Mouse (Mus musculus) forebrain, embryonic 14.5 days (tissue): ENCODE measurements around the gene Parvg. TPM values are rescaled to one million over a fixed set of nuclear protein-coding genes. Genes with fewer than 3 reads are reported as not detected.

Experiments
- ATAC-seq: fragments of 200-750 bp; cut with Nextera tagmentation; 2 replicates; pipeline ENCODE4 v1.8.0; 2017; ENCODE audit warnings: mild to moderate bottlenecking, moderate library complexity
- DNase-seq: peaks from one replicate; pipeline ENCODE4 v3.0.0-alpha.2; 2015; ENCODE audit warnings: low spot score
- H3K27ac ChIP-seq: fragments of 300-500 bp; sonication (generic); 2 replicates; pipeline ENCODE4 v1.5.1; 2014; ENCODE audit warnings: low read depth, mild to moderate bottlenecking, control low read depth, low read length, moderate library complexity
- H3K27me3 ChIP-seq: fragments of 300-500 bp; sonication (generic); replicated peaks from 2 replicates; pipeline ENCODE4 v1.6.1; 2014; ENCODE audit warnings: low read length, control low read depth, mixed read lengths; ENCODE audit not compliant: control insufficient read depth, insufficient read depth
- H3K36me3 ChIP-seq: fragments of 300-500 bp; sonication (generic); 2 replicates; pipeline ENCODE4 v1.6.1; 2014; ENCODE audit warnings: low read length, control low read depth; ENCODE audit not compliant: control insufficient read depth, insufficient read depth
- H3K4me1 ChIP-seq: fragments of 300-500 bp; sonication (generic); 2 replicates; pipeline ENCODE4 v1.6.1; 2014; ENCODE audit warnings: antibody characterized with exemption, low read length, control low read depth; ENCODE audit not compliant: control insufficient read depth, insufficient read depth
- H3K4me2 ChIP-seq: fragments of 300-500 bp; sonication (generic); 2 replicates; pipeline ENCODE4 v1.6.1; 2014; ENCODE audit warnings: mild to moderate bottlenecking, control low read depth, low read length
- H3K4me3 ChIP-seq: fragments of 300-500 bp; sonication (generic); 2 replicates; pipeline ENCODE4 v1.5.1; 2014; ENCODE audit warnings: low read depth, low read length, control low read depth
- H3K9ac ChIP-seq: fragments of 300-500 bp; sonication (generic); 2 replicates; pipeline ENCODE4 v1.6.1; 2014; ENCODE audit warnings: mild to moderate bottlenecking, low read length, control low read depth, moderate library complexity
- H3K9me3 ChIP-seq: fragments of 300-500 bp; sonication (generic); replicated peaks from 2 replicates; pipeline ENCODE4 v1.6.1; 2016; ENCODE audit warnings: low read length, control low read depth, mixed read lengths; ENCODE audit not compliant: control insufficient read depth
- WGBS: fragments of 180-500 bp; shearing (Covaris S2); extraction: QIAGEN DNeasy Blood & Tissue Kit; methylation state at CpG from one replicate; pipeline ENCODE4 v1.1.7; 2014; 5-methylcytosine and 5-hydroxymethylcytosine counted together
- polyA plus RNA-seq: library from polyadenylated mRNA; unstranded; fragments of >200 nt; fragmentation: Nextera tagmentation; extraction: Ambion mirVana; gene quantifications from 2 replicates; pipeline ENCODE4 v1.2.1, GENCODE M21; 2014

Gene Parvg
- polyA plus RNA-seq, 1 experiment from 2014 or later = 0.90 TPM

DNA sequence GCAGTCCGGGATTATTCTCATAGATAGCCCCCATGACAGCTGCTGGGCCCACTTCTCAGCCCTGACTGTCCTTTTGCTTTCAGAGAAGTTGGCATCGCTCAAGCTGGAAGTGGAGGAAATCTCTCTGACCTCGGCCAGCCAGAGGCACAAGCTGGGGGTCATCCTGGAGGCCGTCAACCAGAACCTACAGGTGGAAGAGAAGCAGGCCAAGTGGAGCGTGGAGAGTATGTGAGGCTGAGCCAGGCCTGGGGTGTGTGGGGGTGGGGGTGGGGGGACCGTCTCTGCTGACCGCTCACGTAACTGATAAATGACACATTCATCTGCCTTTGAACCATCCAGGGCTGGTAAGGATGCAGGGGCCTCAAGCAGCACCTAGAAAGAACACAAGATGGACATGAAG, 6.1 kb downstream of the Parvg start:
- H3K4me1 ChIP-seq = no peaks in the 10 kb centered on the region
- H3K9me3 ChIP-seq = no peaks in the 10 kb centered on the region
- 91% methylated on average over 8 of the region's 8 CpGs for WGBS
- ATAC-seq = no peak
- H3K4me3 ChIP-seq = no peak overlapping the region
- no peak overlapping the region for H3K9ac ChIP-seq
- H3K27me3 ChIP-seq = no peaks in the 10 kb centered on the region
- DNase-seq = no peak
- no peak overlapping the region for H3K27ac ChIP-seq
- no peaks in the 10 kb centered on the region for H3K36me3 ChIP-seq
- H3K4me2 ChIP-seq = no peak overlapping the region

DNA sequence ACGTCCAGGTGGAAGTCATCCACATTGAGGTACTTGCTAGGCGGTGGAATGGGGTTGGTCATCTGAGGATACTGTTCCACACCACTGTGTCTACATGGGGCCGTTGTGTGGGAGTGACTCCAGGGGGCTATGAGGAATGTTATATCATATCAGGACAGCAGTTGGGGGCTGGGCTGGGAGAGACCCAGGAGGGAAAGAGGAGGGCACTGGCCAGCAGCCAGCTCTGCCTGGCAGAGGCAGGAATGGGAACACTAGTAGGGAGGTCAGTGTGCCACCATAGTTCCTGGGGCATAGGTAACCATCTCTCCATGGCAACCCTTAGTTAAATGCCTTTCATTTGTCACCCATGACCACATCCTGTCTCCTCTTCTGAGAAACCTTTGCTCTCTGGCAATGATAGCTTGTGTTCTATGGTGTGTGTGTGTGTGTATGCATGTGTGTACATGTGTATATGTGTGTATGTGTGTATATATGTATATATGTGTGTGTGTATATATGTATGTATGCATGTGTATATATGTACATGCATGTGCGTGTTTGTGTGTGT, 7.3 kb downstream of the Parvg start:
- no peaks in the 10 kb centered on the region for H3K4me1 ChIP-seq
- no peak overlapping the region for H3K4me2 ChIP-seq
- WGBS = 86% methylated on average over 4 of the region's 4 CpGs
- H3K9ac ChIP-seq = no peak overlapping the region
- H3K4me3 ChIP-seq = no peak overlapping the region
- H3K36me3 ChIP-seq = no peaks in the 10 kb centered on the region
- H3K27me3 ChIP-seq = no peaks in the 10 kb centered on the region
- H3K27ac ChIP-seq = no peak overlapping the region
- DNase-seq = no peak
- no peaks in the 10 kb centered on the region for H3K9me3 ChIP-seq
- no peak for ATAC-seq

DNA sequence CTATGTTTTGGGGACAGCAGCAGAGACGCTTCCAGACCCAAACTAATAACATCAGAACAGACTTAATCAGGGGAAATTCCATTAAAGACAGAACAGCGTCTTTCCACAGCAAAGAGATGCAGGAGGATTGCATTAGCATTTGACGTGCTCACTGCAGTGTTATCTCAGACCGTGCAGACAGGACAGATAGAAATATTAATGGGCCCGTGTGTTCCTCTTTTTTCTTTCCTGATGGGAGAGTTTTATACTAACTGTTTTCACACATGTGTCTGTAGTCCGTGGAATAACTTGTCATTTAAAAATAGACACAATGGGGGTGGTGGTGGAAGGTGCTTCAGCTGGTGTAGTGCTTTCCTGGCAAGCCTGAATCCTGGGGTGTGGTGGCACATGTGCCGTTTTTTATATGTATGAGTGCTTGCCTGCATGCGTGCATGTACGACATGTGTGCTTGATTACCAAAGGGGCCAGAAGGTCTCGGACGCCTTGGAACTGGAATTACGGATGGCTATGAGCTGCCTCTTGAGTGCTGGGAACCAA, 12.5 kb downstream of the Parvg start:
- no peak overlapping the region for H3K27ac ChIP-seq

DNA sequence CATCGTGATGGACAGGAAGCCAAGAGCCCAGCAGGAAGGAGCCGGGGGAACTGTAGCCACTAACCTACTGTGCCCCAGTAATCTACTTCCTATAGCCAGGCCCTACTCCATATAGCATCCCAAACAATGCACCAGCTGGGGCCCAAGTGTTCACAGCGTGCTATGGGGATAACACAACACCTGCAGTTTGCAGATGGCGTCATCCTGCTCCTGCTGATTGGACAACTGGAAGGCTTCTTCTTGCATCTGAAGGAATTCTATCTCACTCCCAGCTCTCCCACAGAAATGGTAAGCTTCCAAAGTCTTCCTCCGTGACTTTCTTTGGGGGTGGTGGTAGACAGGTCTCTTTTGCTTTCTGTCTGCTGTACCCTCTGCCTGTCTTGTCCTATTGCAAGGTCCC, 13.8 kb downstream of the Parvg start:
- no peak overlapping the region for H3K9ac ChIP-seq

More for the DNA sequence above, 12.5 kb downstream of the Parvg start:
- no peaks in the 10 kb centered on the region for H3K36me3 ChIP-seq
- H3K27me3 ChIP-seq = no peaks in the 10 kb centered on the region
- DNase-seq = no peak
- no peak overlapping the region for H3K9ac ChIP-seq
- no peak overlapping the region for H3K4me3 ChIP-seq
- no peaks in the 10 kb centered on the region for H3K4me1 ChIP-seq
- ATAC-seq = no peak
- 84% methylated on average over 12 of the region's 12 CpGs for WGBS
- H3K9me3 ChIP-seq = no peaks in the 10 kb centered on the region
- H3K4me2 ChIP-seq = no peak overlapping the region

DNA sequence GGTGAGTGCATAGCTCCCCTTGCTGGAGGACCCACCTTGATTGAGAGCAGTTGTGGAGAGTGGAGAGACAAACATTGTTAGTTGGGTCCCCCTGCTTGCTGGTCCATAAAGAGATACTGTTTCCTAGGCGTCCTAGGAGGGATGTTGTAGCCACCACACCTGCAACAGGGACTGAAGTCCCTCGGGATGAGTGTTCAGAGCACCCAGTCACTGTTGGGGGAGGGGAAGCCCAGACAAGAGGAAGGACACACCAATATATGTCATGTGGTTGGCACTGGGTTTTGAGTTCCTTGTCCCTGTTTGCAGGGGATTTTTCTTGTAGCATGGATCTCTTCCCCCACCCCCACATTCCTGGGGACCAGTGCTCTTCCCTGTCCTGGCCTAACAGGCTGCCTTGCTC, 17.1 kb downstream of the Parvg start:
- no peak overlapping the region for H3K4me3 ChIP-seq
- H3K4me1 ChIP-seq = peaks cover 2% of the 10 kb centered on the region; the same call in 1 of the 2 replicates
- no peaks in the 10 kb centered on the region for H3K9me3 ChIP-seq
- no peaks in the 10 kb centered on the region for H3K36me3 ChIP-seq
- H3K27ac ChIP-seq = no peak overlapping the region
- H3K9ac ChIP-seq = no peak overlapping the region
- no peak overlapping the region for H3K4me2 ChIP-seq
- WGBS = 61% methylated on average over 2 of the region's 2 CpGs
- DNase-seq (no peak), ATAC-seq (no peak)
- H3K27me3 ChIP-seq = no peaks in the 10 kb centered on the region

More for the DNA sequence above, 13.8 kb downstream of the Parvg start:
- H3K27ac ChIP-seq = no peak overlapping the region
- DNase-seq (no peak), ATAC-seq (no peak)
- H3K27me3 ChIP-seq = no peaks in the 10 kb centered on the region
- no peaks in the 10 kb centered on the region for H3K9me3 ChIP-seq
- H3K4me1 ChIP-seq = no peaks in the 10 kb centered on the region
- H3K4me3 ChIP-seq = no peak overlapping the region
- no peak overlapping the region for H3K4me2 ChIP-seq
- H3K36me3 ChIP-seq = no peaks in the 10 kb centered on the region
- WGBS = 68% methylated on average over 5 of the region's 5 CpGs

DNA sequence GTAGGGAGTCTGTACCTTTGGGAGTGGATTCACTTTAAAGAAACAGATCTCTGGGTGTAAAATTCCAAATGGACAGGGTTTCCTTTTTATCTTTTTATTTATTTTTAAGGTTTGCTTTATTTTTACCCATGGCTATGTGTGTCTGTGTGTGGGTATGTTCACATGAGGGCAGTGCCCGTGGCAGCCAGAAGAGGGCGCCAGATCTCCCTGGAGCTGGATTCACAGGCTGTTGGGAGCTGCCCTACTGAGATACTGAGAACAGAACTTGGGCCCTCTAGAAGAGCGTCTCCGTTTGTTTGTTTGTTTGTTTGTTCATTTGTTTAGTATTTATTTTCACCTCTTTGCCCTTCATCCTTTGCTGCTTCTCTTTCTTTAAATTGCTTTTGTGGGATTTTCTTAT, 24.9 kb downstream of the Parvg start:
- Histone ChIP-seq H3K4me1 (peaks cover 2% of the 10 kb centered on the region; the same call in 1 of the 2 replicates), H3K27ac (no peak overlapping the region), H3K9me3 (no peaks in the 10 kb centered on the region), H3K9ac (no peak overlapping the region), H3K27me3 (no peaks in the 10 kb centered on the region), H3K4me3 (no peak overlapping the region), H3K36me3 (no peaks in the 10 kb centered on the region), H3K4me2 (no peak overlapping the region)
- WGBS = 90% methylated on average over 4 of the region's 4 CpGs
- ATAC-seq (no peak), DNase-seq (no peak)

DNA sequence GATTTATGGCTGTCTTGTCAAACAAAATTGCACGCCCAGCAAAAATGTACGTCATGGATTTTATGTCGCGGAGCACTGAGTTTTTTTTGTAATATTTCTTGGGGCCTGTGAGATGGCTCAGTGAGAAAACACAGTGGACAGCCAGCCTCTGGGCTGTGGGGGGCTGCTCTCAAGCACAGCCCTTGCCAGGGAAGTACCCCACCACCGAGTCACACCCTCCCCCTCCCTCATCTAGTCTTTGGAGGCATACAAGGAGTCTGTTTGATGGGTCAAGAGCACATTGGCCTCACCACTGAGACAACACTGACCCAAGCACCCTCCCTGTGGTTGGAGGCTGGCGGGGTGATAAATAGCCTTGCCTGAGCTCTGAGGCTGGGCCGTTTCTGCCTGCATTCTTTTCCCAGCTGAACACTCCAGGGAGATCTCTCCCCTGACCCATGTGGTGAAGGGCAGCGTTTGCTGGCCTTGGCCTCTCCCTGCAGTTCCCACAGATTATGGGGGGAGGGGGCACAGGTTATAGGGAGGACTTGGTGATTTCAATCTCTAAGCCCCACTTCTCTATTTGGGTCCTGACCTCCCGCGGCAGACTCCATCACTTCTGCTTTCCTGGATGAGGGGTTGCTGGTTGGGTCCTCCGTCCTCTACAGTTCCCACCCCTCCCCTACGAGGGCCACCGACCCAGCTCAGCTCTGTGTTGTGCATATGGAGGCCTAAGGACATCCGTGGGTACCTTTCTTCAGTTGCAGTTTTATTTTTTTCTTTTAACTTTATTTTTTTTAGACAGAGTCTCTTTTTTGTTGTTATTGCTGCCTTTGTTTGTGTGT, 26.3 kb downstream of the Parvg start:
- H3K9ac ChIP-seq = no peak overlapping the region
- no peak for ATAC-seq
- no peaks in the 10 kb centered on the region for H3K9me3 ChIP-seq
- H3K27me3 ChIP-seq = no peaks in the 10 kb centered on the region
- WGBS = 80% methylated on average over 14 of the region's 14 CpGs
- no peaks in the 10 kb centered on the region for H3K4me1 ChIP-seq
- H3K27ac ChIP-seq = no peak overlapping the region
- H3K4me3 ChIP-seq = no peak overlapping the region
- no peak for DNase-seq
- no peaks in the 10 kb centered on the region for H3K36me3 ChIP-seq
- no peak overlapping the region for H3K4me2 ChIP-seq

DNA sequence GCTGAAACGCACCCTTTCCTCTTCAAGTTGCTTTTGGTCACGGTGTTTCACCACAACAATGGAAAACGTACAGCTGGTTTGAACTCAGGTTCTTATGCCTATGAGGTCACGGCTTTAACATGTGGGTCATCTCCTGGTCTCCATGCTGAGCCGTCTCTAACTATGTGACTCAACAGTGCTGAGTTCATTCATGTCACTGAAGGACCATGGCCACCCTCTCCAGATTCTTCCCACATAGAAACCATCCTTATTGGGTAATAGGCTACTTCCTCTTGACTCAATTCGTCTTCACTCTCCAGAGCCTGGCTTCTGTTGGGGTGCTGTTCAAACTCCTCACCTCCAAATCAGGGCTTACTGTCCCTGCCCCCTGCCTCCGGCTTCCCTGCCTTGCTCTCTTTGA, 27.5 kb downstream of the Parvg start:
- no peak for ATAC-seq
- no peaks in the 10 kb centered on the region for H3K4me1 ChIP-seq
- WGBS = 90% methylated on average over 7 of the region's 7 CpGs

More for the DNA sequence above, 27.5 kb downstream of the Parvg start:
- Histone ChIP-seq H3K9ac (no peak overlapping the region), H3K27me3 (no peaks in the 10 kb centered on the region), H3K9me3 (no peaks in the 10 kb centered on the region), H3K27ac (no peak overlapping the region), H3K4me3 (no peak overlapping the region), H3K4me2 (no peak overlapping the region), H3K36me3 (no peaks in the 10 kb centered on the region)
- DNase-seq = no peak
